Mouse (Mus musculus): ENCODE results near the gene Prrx2. TPM values are rescaled to one million over a fixed set of nuclear protein-coding genes. Genes with fewer than 3 reads are reported as not detected.

Prrx2 gene
- polyA plus RNA-seq, 1 experiment from 2014 or later: 140 TPM

GRCm38 (mm10) chr2:30885453-30886163 is 50.8 kb downstream of the Prrx2 start:
- H3K4me3 ChIP-seq: peak overlapping the region; percentile 20
- peak overlapping the region; percentile 87 for H3K27ac ChIP-seq
- peak; percentile 73 for DNase-seq (ENCODE audit: low spot score)
- peaks cover 2% of the 10 kb centered on the region; the same call in 1 of the 2 replicates for H3K9me3 ChIP-seq (replicated peaks)
- WGBS: 22% methylated on average over 9 of the region's 9 CpGs
- no peaks in the 10 kb centered on the region for H3K27me3 ChIP-seq (ENCODE audit: low read depth, poor library complexity, severe bottlenecking)
- peaks cover 62% of the 10 kb centered on the region for H3K36me3 ChIP-seq
- peaks cover 19% of the 10 kb centered on the region for H3K4me1 ChIP-seq

- Histone ChIP-seq H3K27me3 (ENCODE audit: low read depth, poor library complexity, severe bottlenecking) (no peaks in the 10 kb centered on the region), H3K36me3 (peaks cover 17% of the 10 kb centered on the region), H3K27ac (peak overlapping the region; percentile 38; the same call in 1 of the 2 replicates), H3K4me1 (peaks cover 34% of the 10 kb centered on the region), H3K4me3 (no peak overlapping the region), H3K9me3 (replicated peaks) (no peaks in the 10 kb centered on the region)
- DNase-seq (ENCODE audit: low spot score): peak; percentile 75
- WGBS: 7% methylated on average over 3 of the region's 3 CpGs
Measured at GRCm38 (mm10) chr2:30891002-30891401, 56.2 kb downstream of the Prrx2 start.

GRCm38 (mm10) chr2:30893399-30893798 is 58.6 kb downstream of the Prrx2 start:
- Histone ChIP-seq H3K4me3 (no peak overlapping the region), H3K27me3 (ENCODE audit: low read depth, poor library complexity, severe bottlenecking) (no peaks in the 10 kb centered on the region), H3K36me3 (0 out of 2 replicates have a peak, but pooled peaks cover 3% of the 10 kb centered on the region), H3K27ac (peak overlapping the region; percentile 69; the same call in 1 of the 2 replicates), H3K4me1 (peaks cover 40% of the 10 kb centered on the region), H3K9me3 (replicated peaks) (no peaks in the 10 kb centered on the region)
- 11% methylated on average over 6 of the region's 6 CpGs for WGBS
- DNase-seq (ENCODE audit: low spot score): no peak

- H3K4me1 ChIP-seq: peaks cover 40% of the 10 kb centered on the region
- no peaks in the 10 kb centered on the region for H3K27me3 ChIP-seq (ENCODE audit: low read depth, poor library complexity, severe bottlenecking)
Measured at GRCm38 (mm10) chr2:30893946-30894345, 59.2 kb downstream of the Prrx2 start.

GRCm38 (mm10) chr2:30897291-30897690 is 62.5 kb downstream of the Prrx2 start:
- H3K27ac ChIP-seq: peak overlapping the region; percentile 33; the same call in 1 of the 2 replicates

More at GRCm38 (mm10) chr2:30893946-30894345, 59.2 kb downstream of the Prrx2 start:
- Histone ChIP-seq H3K36me3 (0 out of 2 replicates have a peak, but pooled peaks cover 3% of the 10 kb centered on the region), H3K27ac (no peak overlapping the region), H3K9me3 (replicated peaks) (no peaks in the 10 kb centered on the region), H3K4me3 (no peak overlapping the region)
- 87% methylated on average over 7 of the region's 7 CpGs for whole genome bisulfite sequencing
- no peak for DNase-seq (ENCODE audit: low spot score)

GRCm38 (mm10) chr2:30899397-30900069 is 64.8 kb downstream of the Prrx2 start:
- Histone ChIP-seq H3K4me3 (no peak overlapping the region), H3K4me1 (peaks cover 48% of the 10 kb centered on the region), H3K36me3 (peaks cover 3% of the 10 kb centered on the region; the same call in 1 of the 2 replicates), H3K27ac (no peak overlapping the region), H3K9me3 (replicated peaks) (no peaks in the 10 kb centered on the region), H3K27me3 (ENCODE audit: low read depth, poor library complexity, severe bottlenecking) (peaks cover 21% of the 10 kb centered on the region)
- no peak for DNase-seq (ENCODE audit: low spot score)
- 93% methylated on average over 14 of the region's 14 CpGs for WGBS

More at GRCm38 (mm10) chr2:30897291-30897690, 62.5 kb downstream of the Prrx2 start:
- WGBS: 31% methylated on average over 6 of the region's 6 CpGs
- H3K9me3 ChIP-seq (replicated peaks): no peaks in the 10 kb centered on the region
- H3K4me3 ChIP-seq: no peak overlapping the region
- peaks cover 48% of the 10 kb centered on the region for H3K4me1 ChIP-seq
- H3K27me3 ChIP-seq (ENCODE audit: low read depth, poor library complexity, severe bottlenecking): peaks cover 11% of the 10 kb centered on the region
- DNase-seq (ENCODE audit: low spot score): no peak
- H3K36me3 ChIP-seq: peaks cover 5% of the 10 kb centered on the region; the same call in 1 of the 2 replicates

GRCm38 (mm10) chr2:30901646-30902160 is 66.9 kb downstream of the Prrx2 start:
- peak overlapping the region; percentile 11; the same call in 1 of the 2 replicates for H3K27ac ChIP-seq
- WGBS: 49% methylated on average over 6 of the region's 6 CpGs
- H3K27me3 ChIP-seq (ENCODE audit: low read depth, poor library complexity, severe bottlenecking): peaks cover 25% of the 10 kb centered on the region
- H3K9me3 ChIP-seq (replicated peaks): no peaks in the 10 kb centered on the region
- no peak for DNase-seq (ENCODE audit: low spot score)
- peaks cover 3% of the 10 kb centered on the region; the same call in 1 of the 2 replicates for H3K36me3 ChIP-seq
- H3K4me1 ChIP-seq: peaks cover 44% of the 10 kb centered on the region
- H3K4me3 ChIP-seq: peak overlapping the region; percentile 60

GRCm38 (mm10) chr2:30902256-30902655 is 67.5 kb downstream of the Prrx2 start:
- 24% methylated on average over 8 of the region's 8 CpGs for WGBS
- H3K36me3 ChIP-seq: peaks cover 3% of the 10 kb centered on the region; the same call in 1 of the 2 replicates
- no peaks in the 10 kb centered on the region for H3K9me3 ChIP-seq (replicated peaks)
- peaks cover 25% of the 10 kb centered on the region for H3K27me3 ChIP-seq (ENCODE audit: low read depth, poor library complexity, severe bottlenecking)
- H3K27ac ChIP-seq: peak overlapping the region; percentile 67
- peak overlapping the region; percentile 60 for H3K4me3 ChIP-seq
- no peak for DNase-seq (ENCODE audit: low spot score)
- H3K4me1 ChIP-seq: peaks cover 39% of the 10 kb centered on the region

GRCm38 (mm10) chr2:30902726-30903722 is 68.3 kb downstream of the Prrx2 start:
- H3K4me3 ChIP-seq: peak overlapping the region; percentile 60
- no peaks in the 10 kb centered on the region for H3K9me3 ChIP-seq (replicated peaks)
- 10% methylated on average over 36 of the region's 37 CpGs for WGBS
- peak overlapping the region; percentile 67 for H3K27ac ChIP-seq
- H3K36me3 ChIP-seq: peaks cover 3% of the 10 kb centered on the region; the same call in 1 of the 2 replicates
- peaks cover 31% of the 10 kb centered on the region for H3K4me1 ChIP-seq
- H3K27me3 ChIP-seq (ENCODE audit: low read depth, poor library complexity, severe bottlenecking): peaks cover 25% of the 10 kb centered on the region
- peak; percentile 66 for DNase-seq (ENCODE audit: low spot score)

GRCm38 (mm10) chr2:30904231-30904630 is 69.5 kb downstream of the Prrx2 start:
- peaks cover 25% of the 10 kb centered on the region for H3K27me3 ChIP-seq (ENCODE audit: low read depth, poor library complexity, severe bottlenecking)
- no peaks in the 10 kb centered on the region for H3K9me3 ChIP-seq (replicated peaks)
- 79% methylated on average over 6 of the region's 6 CpGs for WGBS
- DNase-seq (ENCODE audit: low spot score): no peak
- no peak overlapping the region for H3K27ac ChIP-seq
- peaks cover 30% of the 10 kb centered on the region for H3K4me1 ChIP-seq
- H3K4me3 ChIP-seq: no peak overlapping the region
- H3K36me3 ChIP-seq: peaks cover 3% of the 10 kb centered on the region; the same call in 1 of the 2 replicates

- DNase-seq (ENCODE audit: low spot score): no peak
- no peak overlapping the region for H3K27ac ChIP-seq
- H3K4me3 ChIP-seq: no peak overlapping the region
- no peaks in the 10 kb centered on the region for H3K9me3 ChIP-seq (replicated peaks)
- H3K27me3 ChIP-seq (ENCODE audit: low read depth, poor library complexity, severe bottlenecking): peaks cover 25% of the 10 kb centered on the region
- 72% methylated on average over 7 of the region's 7 CpGs for WGBS
- peaks cover 3% of the 10 kb centered on the region; the same call in 1 of the 2 replicates for H3K36me3 ChIP-seq
- H3K4me1 ChIP-seq: peaks cover 34% of the 10 kb centered on the region
Measured at GRCm38 (mm10) chr2:30904991-30905390, 70.2 kb downstream of the Prrx2 start.

GRCm38 (mm10) chr2:30905906-30906305 is 71.1 kb downstream of the Prrx2 start:
- WGBS: 84% methylated on average over 8 of the region's 8 CpGs
- Histone ChIP-seq H3K36me3 (no peaks in the 10 kb centered on the region), H3K9me3 (replicated peaks) (no peaks in the 10 kb centered on the region), H3K4me3 (no peak overlapping the region), H3K27me3 (ENCODE audit: low read depth, poor library complexity, severe bottlenecking) (peaks cover 25% of the 10 kb centered on the region), H3K4me1 (peaks cover 37% of the 10 kb centered on the region), H3K27ac (no peak overlapping the region)
- no peak for DNase-seq (ENCODE audit: low spot score)

Measured in limb, embryonic 10.5 days (tissue).